Mouse (Mus musculus) G1E (cell line): ENCODE data around the gene Chd4.

Source experiments
- CTCF ChIP-seq: IDR thresholded peaks from 2 replicates; pipeline ENCODE4 v1.5.1; 2012; ENCODE audit warnings: low read depth, low read length, inconsistent platforms, mixed read lengths
- GATA1 ChIP-seq: IDR thresholded peaks from 2 replicates; pipeline ENCODE4 v1.6.1; 2012; ENCODE audit warnings: borderline replicate concordance, low read length, inconsistent platforms, mixed read lengths
- GATA2 ChIP-seq: IDR thresholded peaks from 2 replicates; pipeline ENCODE4 v1.6.1; 2012; ENCODE audit warnings: low read depth, low read length, inconsistent platforms, borderline replicate concordance
- TAL1 ChIP-seq: conservative IDR thresholded peaks from 2 replicates; pipeline ENCODE4 v1.6.1; 2012; ENCODE audit warnings: low read depth, low read length, inconsistent platforms, mixed read lengths

GRCm38 (mm10) chr6:125061493-125061892 is 34.3 kb upstream of the Chd4 start:
- TF ChIP-seq CTCF: no peak
- TF ChIP-seq TAL1: no peak
- TF ChIP-seq GATA1: no peak
- no peak for TF ChIP-seq GATA2
